9 mouse cellular contexts compared by ENCODE assay signal in the genomic region with DNA sequence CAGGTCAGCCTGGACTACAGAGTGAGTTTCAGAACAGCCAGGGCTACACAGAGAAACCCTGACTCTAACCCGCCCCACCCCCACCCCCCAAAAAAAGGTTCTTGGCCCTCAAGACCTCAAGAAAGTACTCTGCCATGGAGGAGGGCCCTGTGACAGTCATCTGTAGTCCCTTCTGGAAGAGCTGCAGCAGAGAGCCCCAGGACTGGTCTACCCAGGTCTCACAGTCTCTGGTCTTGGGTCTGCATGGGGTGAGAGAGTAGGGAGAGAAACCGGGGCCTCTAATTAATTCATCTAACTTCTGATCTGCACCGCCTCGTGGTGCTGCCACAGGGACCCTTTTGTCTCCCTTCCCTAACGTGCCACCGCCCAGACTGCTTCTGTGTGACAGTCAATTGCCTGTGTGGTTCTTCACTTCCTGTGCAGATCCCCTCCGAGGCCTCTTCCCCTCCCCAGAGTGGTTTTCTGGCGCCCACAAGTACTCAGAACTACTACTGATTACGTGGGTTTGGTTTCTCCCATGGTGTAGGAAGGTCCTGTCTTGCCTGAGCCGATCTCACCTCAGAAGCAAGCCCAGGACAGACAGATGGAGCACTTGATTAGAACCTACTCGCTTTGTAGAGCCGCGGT.
A peak's percentile ranks its signal among the peaks of the same experiment; 100 is the strongest.
DNase-seq lines count a peak whose midpoint lies in the region; ATAC-seq and TF ChIP-seq lines count a peak whose summit lies in the region.
"Had no signal": no experiment of that assay in that cellular context is flagged by ENCODE, and none has a peak within 500 bp of the region (broad histone marks: within the 10 kb centered on the region; RNA-seq: fewer than 3 reads in every experiment).

No protein-coding gene starts in this region.

- no peaks in the 10 kb centered on the region for H3K27me3 ChIP-seq in forebrain, embryonic 10.5 days (ENCODE audit: poor library complexity, severe bottlenecking)
- no peaks in the 10 kb centered on the region for H3K27me3 ChIP-seq in forebrain, embryonic 14.5 days (replicated peaks; ENCODE audit: control insufficient read depth, insufficient read depth, low read length)
- no peaks in the 10 kb centered on the region for H3K27me3 ChIP-seq in intestine, postnatal 0 days (replicated peaks; ENCODE audit: control insufficient read depth, insufficient read depth, low read length)

- intact Hi-C loops in left cerebral cortex, postnatal 4 days (cut with DNase I): no loop called here
- intact Hi-C loops in heart, postnatal 14 days (cut with DNase I): no loop called here

- H3K4me3 ChIP-seq in forebrain, embryonic 10.5 days: no peak overlapping the region
- no peak overlapping the region for H3K4me3 ChIP-seq in forebrain, embryonic 14.5 days (ENCODE audit: low read depth, low read length)
- no peak overlapping the region for H3K4me3 ChIP-seq in intestine, postnatal 0 days (ENCODE audit: low read depth, low read length)
- H3K4me3 ChIP-seq: heart, embryonic 10.5 days had no signal

- no peak overlapping the region for H3K9ac ChIP-seq in forebrain, embryonic 14.5 days (ENCODE audit: low read length)
- no peak overlapping the region for H3K9ac ChIP-seq in intestine, postnatal 0 days (ENCODE audit: low read depth, low read length)

- H3K4me2 ChIP-seq in forebrain, embryonic 14.5 days (ENCODE audit: low read length): no peak overlapping the region
- no peak overlapping the region for H3K4me2 ChIP-seq in intestine, postnatal 0 days (replicated peaks; ENCODE audit: low read depth)

- 66% methylated on average over 13 of the region's 13 CpGs for WGBS in forebrain, embryonic 10.5 days
- 54% methylated on average over 13 of the region's 13 CpGs for WGBS in forebrain, embryonic 14.5 days
- 77% methylated on average over 13 of the region's 13 CpGs for WGBS in intestine, postnatal 0 days

- H3K4me1 ChIP-seq in forebrain, embryonic 10.5 days: peaks cover 14% of the 10 kb centered on the region
- no peaks in the 10 kb centered on the region for H3K4me1 ChIP-seq in forebrain, embryonic 14.5 days (ENCODE audit: control insufficient read depth, insufficient read depth, low read length)
- no peaks in the 10 kb centered on the region for H3K4me1 ChIP-seq in intestine, postnatal 0 days (replicated peaks; ENCODE audit: control insufficient read depth, insufficient read depth, low read length)

- 0 out of 2 replicates have a peak, but pooled peaks cover 3% of the 10 kb centered on the region for H3K9me3 ChIP-seq in forebrain, embryonic 10.5 days
- no peaks in the 10 kb centered on the region for H3K9me3 ChIP-seq in forebrain, embryonic 14.5 days (replicated peaks; ENCODE audit: control insufficient read depth, low read length)
- no peaks in the 10 kb centered on the region for H3K9me3 ChIP-seq in intestine, postnatal 0 days (ENCODE audit: control insufficient read depth)
- H3K9me3 ChIP-seq: heart, embryonic 10.5 days had no signal

- peak overlapping the region; percentile 48 for H3K27ac ChIP-seq in forebrain, embryonic 10.5 days
- H3K27ac ChIP-seq in forebrain, embryonic 14.5 days (ENCODE audit: low read depth, low read length): no peak overlapping the region
- no peak overlapping the region for H3K27ac ChIP-seq in intestine, postnatal 0 days (ENCODE audit: low read depth, low read length)
- H3K27ac ChIP-seq: heart, embryonic 10.5 days had no signal

- peaks cover 64% of the 10 kb centered on the region for H3K36me3 ChIP-seq in forebrain, embryonic 10.5 days (replicated peaks)
- no peaks in the 10 kb centered on the region for H3K36me3 ChIP-seq in forebrain, embryonic 14.5 days (ENCODE audit: control insufficient read depth, insufficient read depth, low read length)
- no peaks in the 10 kb centered on the region for H3K36me3 ChIP-seq in intestine, postnatal 0 days (ENCODE audit: control insufficient read depth, insufficient read depth)

- ATAC-seq in forebrain, embryonic 14.5 days: no peak
- no peak for ATAC-seq in intestine, postnatal 0 days

- no peak for TF ChIP-seq CTCF in intestine, postnatal 0 days (IDR thresholded peaks at IDR 0.05; ENCODE audit: low read depth)

- DNase-seq in forebrain, embryonic 10.5 days (ENCODE audit: extremely low spot score, low spot score): no peak
- no peak for DNase-seq in forebrain, embryonic 14.5 days (ENCODE audit: low spot score)
- peak; percentile 35 for DNase-seq in A20 (ENCODE audit: low read depth, low spot score)
- peak; percentile 94 for DNase-seq in induced T-regulatory cell, adult 2 months (ENCODE audit: low read depth)
- peak; percentile 85 to 91 for DNase-seq in natural killer cell, adult 2 months (ENCODE audit: low spot score in 2 of 2)
- DNase-seq in left cerebral cortex, postnatal 4 days: no peak
- no peak for DNase-seq in heart, postnatal 14 days

Comparison
In these comparisons a context has a peak if more than half of its experiments do, and no peak if none do; other contexts are left out.
1. DNase-seq: peak in A20 (single experiment), induced T-regulatory cell, adult 2 months (single experiment) and natural killer cell, adult 2 months (2 of 2); none in forebrain, embryonic 10.5 days (single experiment), forebrain, embryonic 14.5 days (single experiment), left cerebral cortex, postnatal 4 days (single experiment) and heart, postnatal 14 days (0 of 2).